Mouse (Mus musculus): ENCODE results near the gene Rnf225.
"Not testable (repeated sequence)": the region's sequence is repeated elsewhere in the genome, so short reads cannot be mapped to it uniquely, and the experiment has no call there.

Rnf225 gene

GRCm38 (mm10) chr7:12927191-12927680 is at the start of gene Rnf225:
Rnf225 (plus strand) TSS chr7:12927416.
- DNase-seq = peak; percentile 35

- DNase-seq = no peak
Observed at GRCm38 (mm10) chr7:12880036-12880435, 47.2 kb upstream of the Rnf225 start.

GRCm38 (mm10) chr7:12880497-12880896 is 46.7 kb upstream of the Rnf225 start:
- not testable (repeated sequence) for DNase-seq

GRCm38 (mm10) chr7:12880911-12881660 is 46.1 kb upstream of the Rnf225 start, which contains the start of gene Zfp128:
Zfp128 (plus strand) TSS chr7:12881177.
- DNase-seq = peak; percentile 90

- no peak for DNase-seq
Observed at GRCm38 (mm10) chr7:12886563-12887266, 40.5 kb upstream of the Rnf225 start.

GRCm38 (mm10) chr7:12887585-12887984 is 39.6 kb upstream of the Rnf225 start:
- DNase-seq = no peak

- no peak for DNase-seq
Observed at GRCm38 (mm10) chr7:12890928-12891327, 36.3 kb upstream of the Rnf225 start.

GRCm38 (mm10) chr7:12891334-12891733 is 35.9 kb upstream of the Rnf225 start:
- DNase-seq = no peak

- DNase-seq = peak; percentile 85
Observed at GRCm38 (mm10) chr7:12897655-12898410, 29.4 kb upstream of the Rnf225 start, which contains the start of gene Zscan22. Zscan22 (plus strand) TSS chr7:12897815.

- no peak for DNase-seq
Observed at GRCm38 (mm10) chr7:12901517-12901916, 25.7 kb upstream of the Rnf225 start.

- DNase-seq = no peak
Observed at GRCm38 (mm10) chr7:12903623-12904022, 23.6 kb upstream of the Rnf225 start.

GRCm38 (mm10) chr7:12905146-12905545 is 22.1 kb upstream of the Rnf225 start:
- DNase-seq = no peak

- DNase-seq = peak; percentile 71
Observed at GRCm38 (mm10) chr7:12909498-12909962, 17.7 kb upstream of the Rnf225 start.

GRCm38 (mm10) chr7:12910181-12910668 is 17.0 kb upstream of the Rnf225 start:
- DNase-seq = peak; percentile 63

- no peak for DNase-seq
Observed at GRCm38 (mm10) chr7:12913556-12913955, 13.7 kb upstream of the Rnf225 start.

GRCm38 (mm10) chr7:12920495-12920894 is 6.7 kb upstream of the Rnf225 start:
- not testable (repeated sequence) for DNase-seq

GRCm38 (mm10) chr7:12921318-12921704 is 5.9 kb upstream of the Rnf225 start:
- no peak for DNase-seq

- peak; percentile 96 for DNase-seq
Observed at GRCm38 (mm10) chr7:12921705-12922465, 5.3 kb upstream of the Rnf225 start, which contains the start of gene Rps5. Rps5 (plus strand) TSS chr7:12922290.

GRCm38 (mm10) chr7:12922729-12923128 is 4.5 kb upstream of the Rnf225 start:
- DNase-seq = no peak

GRCm38 (mm10) chr7:12926316-12926715 is 900 bp upstream of the Rnf225 start:
- DNase-seq = no peak

- peak; percentile 59 for DNase-seq
Observed at GRCm38 (mm10) chr7:12927693-12928589, 725 bp downstream of the Rnf225 start.

Measured in right cerebral cortex, postnatal 4 days (tissue).